Mouse (Mus musculus) cerebellum, adult 11-12 months (tissue): ENCODE measurements around the gene Grap.

Experiments used
- DNase-seq: peaks from one replicate; pipeline ENCODE4 v3.0.0; 2022

Gene Grap

GRCm38 (mm10) chr11:61685119-61685725 lies 32.2 kb downstream of the Grap start:
- DNase-seq, result no peak

GRCm38 (mm10) chr11:61686141-61686540 lies 33.1 kb downstream of the Grap start:
- no peak for DNase-seq

- no peak for DNase-seq
These were observed 33.9 kb downstream of the Grap start for GRCm38 (mm10) chr11:61686906-61687453.

- DNase-seq, result no peak
These were observed 34.5 kb downstream of the Grap start for GRCm38 (mm10) chr11:61687595-61687994.

GRCm38 (mm10) chr11:61692996-61693395 lies 39.9 kb downstream of the Grap start:
- peak; percentile 82 for DNase-seq

GRCm38 (mm10) chr11:61698852-61699251 lies 45.8 kb downstream of the Grap start:
- no peak for DNase-seq

- no peak for DNase-seq
These were observed 46.4 kb downstream of the Grap start for GRCm38 (mm10) chr11:61699460-61699859.

GRCm38 (mm10) chr11:61699933-61700332 lies 46.9 kb downstream of the Grap start:
- peak; percentile 57 for DNase-seq

- no peak for DNase-seq
These were observed 48.6 kb downstream of the Grap start for GRCm38 (mm10) chr11:61701696-61702095.

GRCm38 (mm10) chr11:61702494-61702893 lies 49.4 kb downstream of the Grap start:
- no peak for DNase-seq

GRCm38 (mm10) chr11:61705581-61705980 lies 52.5 kb downstream of the Grap start:
- DNase-seq, result no peak

- DNase-seq, result no peak
These were observed 53.2 kb downstream of the Grap start for GRCm38 (mm10) chr11:61706232-61706631.

- no peak for DNase-seq
These were observed 55.9 kb downstream of the Grap start for GRCm38 (mm10) chr11:61708928-61709327.

- DNase-seq, result no peak
These were observed 60.2 kb downstream of the Grap start for GRCm38 (mm10) chr11:61713157-61713855.

- DNase-seq, result peak; percentile 74
These were observed 61.5 kb downstream of the Grap start for GRCm38 (mm10) chr11:61714346-61715117.

GRCm38 (mm10) chr11:61715130-61715529 lies 62.1 kb downstream of the Grap start:
- DNase-seq, result no peak

- no peak for DNase-seq
These were observed 64.9 kb downstream of the Grap start for GRCm38 (mm10) chr11:61717990-61718389.

- no peak for DNase-seq
These were observed 66.3 kb downstream of the Grap start for GRCm38 (mm10) chr11:61719387-61719786.

- DNase-seq, result no peak
These were observed 66.8 kb downstream of the Grap start for GRCm38 (mm10) chr11:61719826-61720225.

GRCm38 (mm10) chr11:61720636-61721035 lies 67.6 kb downstream of the Grap start, which contains the start of gene Slc5a10:
TSS of gene Slc5a10 (minus strand) at chr11:61720826.
- DNase-seq, result no peak

GRCm38 (mm10) chr11:61722077-61722476 lies 69.0 kb downstream of the Grap start:
- DNase-seq, result no peak
